ENCODE assay signal across 20 mouse cellular contexts in the genomic region with DNA sequence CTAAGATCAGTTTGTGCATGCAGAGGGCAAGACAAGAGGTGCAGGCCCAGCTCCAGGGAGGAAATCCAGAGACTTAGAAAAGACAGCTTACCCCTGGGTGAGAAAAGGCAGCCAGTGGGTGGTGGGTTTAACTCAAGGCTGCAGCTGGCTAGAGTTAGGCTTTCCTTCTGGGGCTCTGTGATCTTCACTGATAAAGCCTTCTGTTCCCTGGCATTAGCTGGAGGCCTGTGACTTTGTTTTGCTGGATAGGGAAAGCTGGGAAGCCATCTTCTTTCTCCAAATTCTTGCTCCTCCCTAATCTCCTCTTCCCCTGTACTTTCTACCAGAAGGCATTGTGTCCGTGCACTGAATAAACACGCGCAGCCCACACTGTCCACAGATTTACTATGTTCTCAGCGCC. TPM values are rescaled to one million over a fixed set of nuclear protein-coding genes. Genes with fewer than 3 reads are reported as not detected.
DNase-seq lines count a peak whose midpoint lies in the region; ATAC-seq and TF ChIP-seq lines count a peak whose summit lies in the region.
"Had no signal": no experiment of that assay in that cellular context is flagged by ENCODE, and none has a peak within 500 bp of the region (broad histone marks: within the 10 kb centered on the region; RNA-seq: fewer than 3 reads in every experiment).

No protein-coding gene starts in this region.

- intact Hi-C loops in heart, postnatal 10 days (cut with DNase I), result no loop called here

- no peak for ATAC-seq in heart, embryonic 16.5 days (replicated peaks; ENCODE audit: extremely low read depth, insufficient read depth, low FRiP score)
- no peak for ATAC-seq in lung, embryonic 16.5 days (ENCODE audit: low read depth)
- peak; percentile 48; the same call in 1 of the 2 replicates for ATAC-seq in midbrain, embryonic 12.5 days (ENCODE audit: low FRiP score, low read depth)
- ATAC-seq: inflammation-experienced regulatory T-cells, adult 6 months had no signal

- H3K27ac ChIP-seq in heart, embryonic 16.5 days (ENCODE audit: low read length), result peak overlapping the region; percentile 46
- peak overlapping the region; percentile 79 for H3K27ac ChIP-seq in lung, embryonic 16.5 days (ENCODE audit: low read length)
- H3K27ac ChIP-seq in midbrain, embryonic 12.5 days (replicated peaks), result peak overlapping the region; percentile 54; the same call in 1 of the 2 replicates
- 0 out of 2 replicates have a peak overlapping the region, but pooled peaks have one; percentile 11 for H3K27ac ChIP-seq in small intestine, adult 2 months (ENCODE audit: insufficient read depth, low read depth, low read length)
- H3K27ac ChIP-seq: limb, embryonic 12.5 days; liver, embryonic 14.5 days had no signal

- no peak overlapping the region for H3K4me3 ChIP-seq in heart, embryonic 16.5 days (ENCODE audit: low read length)
- H3K4me3 ChIP-seq in lung, embryonic 16.5 days (ENCODE audit: low read length), result no peak overlapping the region
- H3K4me3 ChIP-seq in midbrain, embryonic 12.5 days, result no peak overlapping the region
- no peak overlapping the region for H3K4me3 ChIP-seq in small intestine, adult 2 months (ENCODE audit: low read depth, low read length)
- H3K4me3 ChIP-seq: erythroblast, embryonic 14.5 days; limb, embryonic 12.5 days had no signal

- no peaks in the 10 kb centered on the region for H3K36me3 ChIP-seq in heart, embryonic 16.5 days (ENCODE audit: control insufficient read depth, insufficient read depth)
- no peaks in the 10 kb centered on the region for H3K36me3 ChIP-seq in lung, embryonic 16.5 days (ENCODE audit: control insufficient read depth, insufficient read depth, low read length)
- no peaks in the 10 kb centered on the region for H3K36me3 ChIP-seq in midbrain, embryonic 12.5 days
- H3K36me3 ChIP-seq in small intestine, adult 2 months (ENCODE audit: control insufficient read depth, insufficient read depth, low read length), result no peaks in the 10 kb centered on the region
- H3K36me3 ChIP-seq: G1E; limb, embryonic 12.5 days had no signal

- no peak for TF ChIP-seq POLR2A in small intestine, adult 2 months (IDR thresholded peaks at IDR 0.05; ENCODE audit: low read depth, low read length)

- H3K9ac ChIP-seq in heart, embryonic 16.5 days (ENCODE audit: low read length), result 0 out of 2 replicates have a peak overlapping the region, but pooled peaks have one; percentile 29
- no peak overlapping the region for H3K9ac ChIP-seq in lung, embryonic 16.5 days (ENCODE audit: low read length)
- H3K9ac ChIP-seq in midbrain, embryonic 12.5 days (replicated peaks), result no peak overlapping the region
- H3K9ac ChIP-seq: forebrain, postnatal 0 days; limb, embryonic 12.5 days; liver, embryonic 14.5 days had no signal

- H3K27me3 ChIP-seq in heart, embryonic 16.5 days (ENCODE audit: control insufficient read depth, insufficient read depth, low read length), result no peaks in the 10 kb centered on the region
- no peaks in the 10 kb centered on the region for H3K27me3 ChIP-seq in lung, embryonic 16.5 days (ENCODE audit: control insufficient read depth, insufficient read depth, low read depth, low read length)
- no peaks in the 10 kb centered on the region for H3K27me3 ChIP-seq in midbrain, embryonic 12.5 days
- no peaks in the 10 kb centered on the region for H3K27me3 ChIP-seq in small intestine, adult 2 months (ENCODE audit: control insufficient read depth, insufficient read depth, low read length)
- H3K27me3 ChIP-seq: limb, embryonic 12.5 days; megakaryocyte, embryonic 14.5 days had no signal

- DNase-seq in heart, postnatal 10 days, result no peak
- DNase-seq in lung, postnatal 4 days, result no peak
- DNase-seq in cerebellum, postnatal 4 days (ENCODE audit: low spot score in 2 of 2), result no peak
- DNase-seq: adrenal gland, postnatal 10 days; cerebellum, adult 9-10 months; forebrain, postnatal 0 days; heart, postnatal 14 days had no signal

- no peaks in the 10 kb centered on the region for H3K9me3 ChIP-seq in heart, embryonic 16.5 days (replicated peaks; ENCODE audit: control insufficient read depth, low read length)
- H3K9me3 ChIP-seq in lung, embryonic 16.5 days (ENCODE audit: control insufficient read depth, low read length), result no peaks in the 10 kb centered on the region
- H3K9me3 ChIP-seq in midbrain, embryonic 12.5 days, result no peaks in the 10 kb centered on the region
- H3K9me3 ChIP-seq: G1E; limb, embryonic 12.5 days; megakaryocyte, embryonic 14.5 days had no signal

- peaks cover 42% of the 10 kb centered on the region for H3K4me1 ChIP-seq in heart, embryonic 16.5 days (ENCODE audit: control insufficient read depth, insufficient read depth, low read length)
- peaks cover 25% of the 10 kb centered on the region for H3K4me1 ChIP-seq in lung, embryonic 16.5 days (replicated peaks; ENCODE audit: control insufficient read depth, insufficient read depth, low read length)
- H3K4me1 ChIP-seq in midbrain, embryonic 12.5 days, result peaks cover 30% of the 10 kb centered on the region
- H3K4me1 ChIP-seq in small intestine, adult 2 months (ENCODE audit: control insufficient read depth, insufficient read depth, insufficient read length, low read length), result no peaks in the 10 kb centered on the region

- no peak for TF ChIP-seq CTCF in small intestine, adult 2 months (IDR thresholded peaks at IDR 0.05; ENCODE audit: extremely low read depth, insufficient read length, insufficient replicate concordance, low read depth, low read length)

- WGBS in heart, embryonic 16.5 days, result 62% methylated on average over 4 of the region's 4 CpGs
- WGBS in lung, embryonic 16.5 days, result 49% methylated on average over 4 of the region's 4 CpGs
- 18% methylated on average over 4 of the region's 4 CpGs for WGBS in midbrain, embryonic 12.5 days
- 67% methylated on average over 4 of the region's 4 CpGs for WGBS in small intestine, adult 2 months

- no peak overlapping the region for H3K4me2 ChIP-seq in heart, embryonic 16.5 days (ENCODE audit: low read depth, low read length)
- H3K4me2 ChIP-seq in lung, embryonic 16.5 days (ENCODE audit: low read depth, low read length), result no peak overlapping the region
- no peak overlapping the region for H3K4me2 ChIP-seq in midbrain, embryonic 12.5 days (replicated peaks)
- H3K4me2 ChIP-seq: limb, embryonic 12.5 days had no signal

RNA-seq across cellular contexts. Expression of gene Tspan2, which starts 8.4 kb away (rescaled TPM):
- polyA plus RNA-seq in heart, embryonic 16.5 days (2015; fragmentation: Nextera tagmentation; extraction: Ambion mirVana), result 27.8 and 27.9 TPM in 2 replicates
- 10 to 100 TPM; 30.9 to 31.9 TPM for total RNA-seq in heart, postnatal 10 days (2021)
- 17.7 and 17.9 TPM in 2 replicates for polyA plus RNA-seq in lung, embryonic 16.5 days (2015; fragmentation: Nextera tagmentation; extraction: Ambion mirVana)
- 7.3 and 8.6 TPM in 2 replicates for polyA plus RNA-seq in midbrain, embryonic 12.5 days (2016; fragmentation: Nextera tagmentation; extraction: Ambion mirVana)
- polyA plus RNA-seq in small intestine, adult 2 months (2012; rRNA removed), result 0.65 and 0.86 TPM in 2 replicates
- polyA plus RNA-seq: erythroblast, embryonic 14.5 days; G1E had no signal

RNA-seq across cellular contexts. Expression of gene Tshb, which starts 39.8 kb away (rescaled TPM):
- 0.11 TPM in 1 of 2 replicates, not detected in the other for polyA plus RNA-seq in heart, embryonic 16.5 days (2015; fragmentation: Nextera tagmentation; extraction: Ambion mirVana)
- total RNA-seq in heart, postnatal 10 days (2021), result not detected
- 0.24 and 0.53 TPM in 2 replicates for polyA plus RNA-seq in lung, embryonic 16.5 days (2015; fragmentation: Nextera tagmentation; extraction: Ambion mirVana)
- polyA plus RNA-seq in midbrain, embryonic 12.5 days (2016; fragmentation: Nextera tagmentation; extraction: Ambion mirVana), result 0.37 TPM in 1 of 2 replicates, not detected in the other
- polyA plus RNA-seq in small intestine, adult 2 months (2012; rRNA removed), result not detected in 2 replicates
- total RNA-seq: adrenal gland, postnatal 10 days; forebrain, postnatal 0 days; gastrocnemius, adult 8-10 months; heart, postnatal 14 days; left cerebral cortex, adult 18-20 months had no signal
- polyA plus RNA-seq: erythroblast, embryonic 14.5 days; G1E; kidney, embryonic 14.5 days; liver, embryonic 14.5 days had no signal

Comparison
In these comparisons a context has a peak if more than half of its experiments do, and no peak if none do; other contexts are left out.
1. H3K27ac ChIP-seq: peak in every context shown above with its lines; median percentile 79 in lung, embryonic 16.5 days; 54 in midbrain, embryonic 12.5 days; 46 in heart, embryonic 16.5 days; 11 in small intestine, adult 2 months.